Mouse (Mus musculus) right cerebral cortex, postnatal 4 days (tissue): ENCODE measurements around the gene Ddx39.
A peak's percentile ranks its signal among the peaks of the same experiment; 100 is the strongest.

Source experiments
- DNase-seq: peaks from one replicate; pipeline ENCODE4 v3.0.0-alpha.2; 2022

The Ddx39 gene

DNA sequence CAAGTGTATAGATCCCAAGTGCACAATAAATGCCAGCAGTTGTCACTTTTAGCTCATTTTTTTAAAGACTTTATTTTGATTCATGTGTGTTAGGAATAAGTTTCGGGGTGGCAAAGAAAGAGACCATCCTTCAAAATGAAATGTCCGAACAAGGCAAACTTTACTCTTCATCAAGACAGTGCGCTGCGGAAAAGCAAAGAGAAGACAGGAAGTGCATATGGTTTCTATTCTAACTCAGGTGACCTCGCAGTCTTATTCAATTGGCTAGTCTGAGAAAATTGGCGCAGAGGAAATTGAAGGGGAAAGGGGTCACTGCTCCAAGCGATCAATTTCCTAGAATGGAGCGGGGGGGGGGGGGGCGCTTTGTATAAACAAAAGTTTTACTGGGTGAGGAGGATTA, 15.4 kb upstream of the Ddx39 start:
- no peak for DNase-seq

DNA sequence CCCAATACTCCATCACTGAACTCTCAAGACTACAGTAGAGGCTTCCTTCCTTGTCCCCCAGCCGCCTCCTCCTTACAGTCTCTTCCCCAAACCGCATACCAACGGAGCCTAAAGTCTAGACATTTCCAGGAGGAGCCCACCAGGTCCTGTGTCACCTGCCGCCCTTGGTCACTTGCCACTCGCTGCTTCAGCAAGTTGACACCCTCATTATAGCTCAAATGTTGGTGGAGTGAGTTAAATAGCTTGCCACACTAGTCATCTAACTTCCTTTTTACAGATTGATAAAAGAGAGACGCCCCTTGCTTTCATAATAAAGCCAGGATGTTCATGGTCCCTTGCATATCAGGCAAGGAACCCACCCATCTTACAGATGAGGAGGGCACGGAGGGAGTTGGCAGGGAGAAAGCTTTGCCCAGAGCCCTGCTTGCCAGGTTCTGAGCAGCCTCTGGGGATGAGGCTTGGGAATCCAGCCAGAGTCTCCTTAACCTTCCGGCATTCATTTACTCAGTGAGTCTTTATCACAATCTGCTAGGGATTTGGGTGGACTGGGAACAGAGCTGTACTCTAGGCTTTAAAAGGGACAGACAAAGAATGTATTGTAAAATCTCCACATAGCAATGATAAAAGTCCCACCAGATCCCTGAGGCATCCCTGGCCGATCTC, 14.4 kb upstream of the Ddx39 start:
- DNase-seq = no peak

DNA sequence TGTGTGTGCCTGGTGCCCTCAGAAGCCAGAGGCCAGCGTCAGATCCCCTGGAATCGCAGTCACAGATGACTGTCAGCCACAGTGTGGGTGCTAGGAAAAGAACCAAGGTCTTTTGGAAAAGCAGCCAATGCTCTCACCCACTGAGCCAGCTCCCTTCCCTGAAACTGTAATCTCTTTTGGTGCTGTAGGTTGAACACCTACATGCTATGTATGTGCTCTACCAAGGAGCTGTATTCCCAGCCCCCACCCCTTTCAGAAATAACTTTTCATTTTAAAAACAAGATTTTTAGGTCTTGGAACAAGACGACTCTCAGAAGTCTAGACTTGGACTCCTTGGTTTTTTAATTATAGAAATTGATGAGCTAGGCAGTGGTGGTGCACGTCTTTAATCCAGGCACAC, 11.6 kb upstream of the Ddx39 start:
- DNase-seq = no peak

DNA sequence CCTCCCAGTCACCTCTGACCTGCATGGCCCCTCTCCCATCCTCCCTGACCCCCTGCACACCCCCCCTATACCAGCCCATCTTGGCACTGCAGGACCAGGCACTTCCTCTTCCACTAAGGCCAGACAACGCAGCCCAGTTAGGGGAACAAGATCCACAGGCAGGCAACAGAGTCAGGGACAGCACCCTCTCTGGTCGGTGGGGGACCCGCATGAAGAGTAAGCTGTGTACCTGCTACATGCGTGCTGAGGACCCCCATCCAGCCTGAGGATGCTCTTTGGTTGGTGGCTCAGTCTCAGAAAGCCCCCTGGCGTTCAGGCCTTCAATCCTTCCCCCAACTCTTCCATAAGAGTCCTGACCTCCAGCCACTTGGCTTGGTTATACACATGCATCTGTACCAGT, 8.6 kb upstream of the Ddx39 start:
- no peak for DNase-seq

DNA sequence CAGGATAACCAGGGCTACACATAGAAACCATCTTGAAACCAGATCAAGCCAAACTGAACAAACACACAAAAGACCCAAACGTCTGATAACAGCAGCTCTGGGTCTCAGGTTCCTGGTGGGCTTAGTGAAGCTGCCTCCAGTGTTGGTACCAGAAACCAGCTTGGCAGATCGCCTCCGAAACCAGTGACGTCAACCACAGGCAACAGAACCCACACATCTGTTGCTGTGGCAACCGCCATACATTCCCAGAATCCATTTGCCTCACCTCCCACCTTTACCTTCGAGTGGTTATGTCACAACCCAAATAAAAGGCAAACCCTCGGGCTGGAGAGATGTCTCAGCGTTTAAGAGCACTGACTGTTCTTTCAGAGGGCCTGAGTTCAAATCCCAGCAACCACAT, 7.4 kb upstream of the Ddx39 start:
- no peak for DNase-seq

DNA sequence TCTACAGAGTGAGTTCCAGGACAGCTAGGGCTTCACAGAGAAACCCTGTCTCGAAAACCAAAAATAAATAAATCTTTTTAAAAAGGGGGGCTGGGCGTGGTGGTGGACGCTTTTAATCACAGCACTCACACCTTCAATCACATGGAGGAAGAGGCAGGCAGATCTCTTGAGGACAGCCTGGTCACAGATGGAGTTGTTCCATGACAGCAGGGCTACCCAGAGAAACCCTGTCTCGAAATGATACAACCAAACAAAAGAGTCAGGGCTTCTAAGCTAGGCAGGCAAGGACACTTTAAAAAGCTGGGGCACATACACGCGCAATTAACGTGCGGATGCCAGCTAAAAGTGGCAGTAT, 324 bp upstream of the Ddx39 start:
- no peak for DNase-seq

DNA sequence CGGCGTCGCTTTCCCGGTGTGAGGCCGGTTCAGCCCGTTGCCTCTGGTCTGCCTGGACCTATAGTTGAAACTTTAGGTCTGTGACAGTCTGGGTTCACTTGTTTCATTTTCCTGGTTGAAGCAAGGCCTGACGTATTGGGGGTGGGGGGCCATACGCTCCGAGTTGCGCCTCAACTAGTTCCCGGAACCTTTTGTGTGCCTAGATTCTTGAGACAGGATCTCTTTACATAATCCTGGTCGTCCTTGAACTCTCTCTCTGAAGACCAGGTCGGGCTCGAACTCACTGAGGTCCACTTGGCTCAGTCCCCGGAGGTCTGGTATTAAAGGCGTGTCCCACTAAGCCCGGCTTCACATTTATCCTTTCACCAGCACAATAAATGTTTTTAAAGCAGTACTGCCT, 794 bp downstream of the Ddx39 start:
- DNase-seq = no peak

DNA sequence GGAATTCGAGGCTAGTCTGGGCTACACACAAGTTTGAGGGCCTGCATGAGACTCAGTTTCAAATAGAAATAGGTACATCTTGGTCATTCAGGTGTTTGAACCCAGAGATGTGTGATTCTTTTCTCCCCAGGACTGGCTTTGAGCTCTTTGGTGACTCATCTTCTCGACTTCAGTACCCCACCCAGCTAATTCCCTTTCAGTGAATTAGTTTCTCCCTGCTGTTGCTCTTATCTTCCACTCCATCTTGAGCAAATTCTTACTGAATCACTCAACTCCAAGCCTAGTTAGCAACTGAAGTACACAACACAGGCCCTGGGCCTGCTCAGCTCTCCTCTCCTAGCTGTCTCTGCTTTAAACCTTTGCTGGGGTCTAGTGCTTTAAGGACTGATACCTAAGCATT, 1.6 kb downstream of the Ddx39 start:
- no peak for DNase-seq

DNA sequence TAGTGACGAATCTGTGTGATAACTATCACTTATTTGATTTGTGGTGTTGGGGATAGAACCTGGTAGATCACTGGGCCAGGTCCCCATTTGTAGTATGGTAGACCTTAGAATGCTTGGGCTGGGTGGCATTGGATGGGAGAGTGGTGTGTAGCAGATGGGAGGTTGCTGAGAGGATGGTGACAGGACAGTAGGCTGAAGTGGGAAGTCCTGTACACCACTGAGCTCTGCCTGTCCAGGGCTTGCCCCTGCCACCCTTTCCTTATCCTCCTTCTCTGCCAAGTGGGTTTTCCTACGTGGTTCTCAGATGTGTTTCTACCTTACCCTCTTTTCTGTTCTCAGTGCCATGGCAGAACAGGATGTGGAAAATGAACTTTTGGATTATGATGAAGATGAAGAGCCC, 4.1 kb downstream of the Ddx39 start:
- DNase-seq = no peak

DNA sequence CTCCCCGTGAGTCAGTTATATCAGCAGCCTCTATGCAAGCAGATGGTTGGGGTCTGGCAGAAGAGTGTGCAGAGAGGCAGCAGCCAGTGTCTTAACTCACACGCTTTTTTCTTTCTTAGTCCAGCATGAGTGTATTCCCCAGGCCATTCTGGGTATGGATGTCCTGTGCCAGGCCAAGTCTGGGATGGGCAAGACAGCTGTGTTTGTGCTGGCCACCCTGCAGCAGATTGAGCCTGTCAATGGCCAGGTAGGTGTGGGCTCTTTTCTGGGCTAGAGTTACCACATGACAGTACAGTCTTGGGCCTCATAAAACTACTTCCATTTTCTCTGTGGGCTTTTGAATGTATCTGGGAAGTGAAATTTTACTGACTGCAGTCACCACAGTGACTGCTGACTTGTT, 4.7 kb downstream of the Ddx39 start:
- no peak for DNase-seq

DNA sequence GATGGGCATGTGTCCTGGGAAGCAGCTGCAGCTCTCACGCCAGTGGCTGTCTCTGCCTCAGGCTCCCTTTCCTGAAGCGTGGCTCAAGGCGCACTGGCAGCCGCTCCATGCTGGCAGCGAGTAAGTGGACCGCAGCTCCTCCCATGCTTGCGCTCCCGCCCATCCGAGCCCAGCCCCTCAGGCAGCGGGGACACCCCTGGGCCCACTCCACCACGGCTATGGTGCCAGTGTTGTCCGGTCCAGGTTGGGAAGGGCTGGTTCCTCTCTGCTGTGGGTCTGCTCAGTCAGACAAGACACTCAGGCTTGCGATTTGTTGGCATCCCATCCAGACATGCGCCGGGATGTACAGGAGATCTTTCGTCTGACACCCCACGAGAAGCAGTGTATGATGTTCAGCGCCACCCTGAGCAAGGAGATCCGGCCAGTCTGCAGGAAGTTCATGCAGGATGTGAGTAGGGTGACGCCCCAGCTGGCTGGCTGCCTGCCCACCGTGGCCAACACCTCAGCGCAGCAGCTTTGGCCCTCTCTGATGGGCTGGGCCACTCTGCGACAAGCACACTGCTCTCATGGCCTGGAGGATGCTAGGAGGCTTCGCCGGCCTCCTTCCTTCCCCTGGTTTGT, 6.5 kb downstream of the Ddx39 start:
- no peak for DNase-seq

DNA sequence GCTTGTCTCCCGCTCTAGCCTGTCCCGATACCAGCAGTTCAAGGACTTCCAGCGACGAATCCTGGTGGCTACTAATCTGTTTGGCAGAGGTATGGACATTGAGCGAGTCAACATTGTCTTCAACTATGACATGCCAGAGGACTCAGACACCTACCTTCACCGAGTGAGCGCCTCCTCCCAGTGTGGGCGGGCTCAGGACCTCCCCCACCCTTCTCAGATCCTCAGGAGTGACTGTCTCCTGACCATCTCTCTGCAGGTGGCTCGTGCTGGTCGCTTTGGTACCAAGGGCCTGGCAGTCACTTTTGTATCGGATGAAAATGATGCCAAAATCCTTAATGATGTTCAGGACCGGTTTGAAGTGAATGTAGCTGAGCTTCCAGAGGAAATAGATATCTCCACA, 7.7 kb downstream of the Ddx39 start:
- no peak for DNase-seq

DNA sequence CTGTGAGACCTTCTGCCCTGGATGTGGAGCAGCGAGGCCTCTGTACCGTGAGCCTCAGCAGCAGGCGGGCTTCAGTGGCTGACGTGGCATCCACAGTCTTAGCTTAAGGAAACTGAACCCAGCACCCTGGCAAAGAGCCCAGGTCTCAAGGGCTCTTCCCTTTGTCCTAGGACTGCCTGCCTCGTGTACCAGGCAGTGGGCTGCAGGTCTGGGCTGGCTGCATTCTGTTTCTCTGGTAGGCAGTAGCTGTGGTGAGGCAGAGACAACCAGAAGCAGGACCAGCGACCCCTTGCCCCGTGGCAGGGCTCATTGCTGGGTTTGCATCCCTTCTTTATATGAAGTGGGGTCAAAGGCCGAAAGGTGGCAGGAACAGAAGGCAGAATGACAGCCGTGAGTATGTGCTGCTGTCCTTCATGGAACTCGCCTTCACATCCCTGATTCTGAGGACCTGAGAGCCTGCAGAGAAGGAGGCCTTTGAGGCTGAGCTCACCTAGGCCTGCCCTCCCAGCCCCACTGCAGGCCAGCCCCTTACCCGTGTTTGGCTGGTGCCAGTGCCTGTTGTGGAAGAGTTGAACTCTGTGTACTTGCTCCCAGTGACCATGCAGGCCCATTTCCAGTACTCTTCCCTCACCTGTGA, 8.6 kb downstream of the Ddx39 start:
- DNase-seq = no peak

DNA sequence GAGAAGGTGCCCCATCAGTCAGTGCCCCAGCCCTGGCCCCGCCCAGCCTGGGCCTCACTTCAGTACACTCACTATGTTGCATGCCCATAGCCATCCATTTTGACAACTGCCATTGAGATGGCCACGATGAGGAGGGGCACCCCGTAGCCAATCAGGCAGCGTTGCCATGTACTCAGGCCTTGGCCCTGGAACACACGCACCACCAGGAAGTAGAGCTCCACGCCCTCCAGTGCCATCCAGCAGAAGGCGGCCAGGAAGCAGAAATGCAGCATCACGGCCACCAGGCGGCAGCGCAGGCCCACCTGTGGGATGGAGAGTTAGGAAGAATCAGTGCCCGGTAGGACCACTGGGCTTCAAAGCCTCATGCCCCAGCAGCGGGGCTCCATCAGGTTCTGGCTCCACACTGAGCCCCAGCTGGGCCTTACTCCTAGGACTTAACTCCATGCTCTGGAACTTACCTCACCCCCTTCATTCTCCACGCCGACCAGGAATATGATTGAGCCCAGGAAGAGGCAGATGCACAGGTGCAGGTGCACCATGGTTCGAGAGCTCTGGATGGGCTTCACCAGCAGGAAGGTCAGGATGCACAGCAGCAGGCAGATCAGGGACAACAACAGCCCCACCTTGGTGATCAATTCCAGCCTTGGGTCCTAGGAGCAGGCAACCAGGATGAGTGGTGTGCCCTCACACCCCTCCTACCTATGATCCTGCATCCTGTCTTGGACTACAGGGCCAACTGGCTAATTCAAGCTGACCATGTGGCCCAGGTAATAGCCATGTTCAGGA, 9.9 kb downstream of the Ddx39 start:
- DNase-seq = peak; percentile 82

DNA sequence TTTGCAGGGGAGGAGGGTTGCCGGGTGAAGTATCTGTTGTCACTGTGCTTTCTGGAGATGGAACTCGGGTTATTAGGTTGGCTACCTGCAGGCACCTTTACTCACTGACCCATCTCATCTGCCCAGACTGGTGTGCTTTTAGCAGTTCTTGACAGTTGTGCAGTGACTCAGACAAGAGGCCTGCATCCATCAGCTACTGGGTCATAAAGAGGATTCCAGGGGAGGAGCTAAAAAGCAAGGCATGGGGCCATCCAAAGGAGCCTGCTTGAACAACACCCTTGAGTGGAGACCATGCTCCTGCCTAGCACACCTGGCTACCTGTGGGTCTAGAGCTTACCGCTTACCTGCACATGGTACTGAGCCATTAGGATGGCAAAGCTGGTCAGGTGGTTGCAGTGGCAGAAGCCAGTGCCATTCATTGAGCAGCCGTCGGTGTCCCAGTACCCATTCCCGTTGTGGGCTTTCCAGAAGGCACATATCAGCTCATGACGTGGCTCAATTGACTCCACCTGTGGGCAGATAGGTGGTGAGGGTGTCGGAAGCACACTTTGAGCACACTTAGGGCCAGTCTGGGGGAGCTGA, 10.6 kb downstream of the Ddx39 start:
- DNase-seq = no peak

DNA sequence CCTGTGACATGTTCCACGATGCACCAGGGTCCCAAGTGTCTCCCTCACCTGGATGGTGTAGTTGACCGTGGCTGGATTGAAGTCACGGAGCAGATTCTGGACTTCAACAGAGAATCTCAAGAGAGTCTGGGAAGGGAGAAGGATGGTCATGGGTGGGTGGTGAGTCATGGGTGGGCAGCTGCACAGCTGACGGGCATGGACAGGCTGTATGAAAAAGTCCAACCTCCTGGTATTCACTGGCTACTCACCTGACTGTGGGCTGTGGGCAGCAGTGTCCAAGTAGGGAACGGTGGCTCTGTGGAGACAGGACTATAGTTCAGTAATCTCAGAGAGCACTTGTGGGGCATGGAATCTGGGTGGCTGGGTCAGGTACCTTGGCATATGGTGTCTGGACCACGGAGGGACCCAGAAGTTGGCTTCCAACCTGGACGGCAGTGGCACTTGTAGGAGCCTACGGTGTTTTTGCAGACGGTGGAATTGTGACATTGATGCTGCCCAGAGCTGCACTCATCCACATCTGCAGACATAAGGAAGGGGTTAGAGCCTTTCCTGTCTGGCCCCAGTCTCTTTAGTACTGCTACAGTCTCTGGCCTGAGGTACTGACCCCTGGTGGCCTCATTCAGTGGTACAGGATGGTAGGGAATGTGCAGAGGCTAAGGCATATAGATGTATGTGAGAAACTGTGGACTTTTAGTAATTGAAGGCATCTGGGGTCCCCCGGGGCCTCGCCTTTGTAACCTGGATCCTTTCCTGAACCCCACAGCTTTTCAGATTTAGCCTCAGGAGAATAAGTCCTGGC, 14.2 kb downstream of the Ddx39 start:
- no peak for DNase-seq

DNA sequence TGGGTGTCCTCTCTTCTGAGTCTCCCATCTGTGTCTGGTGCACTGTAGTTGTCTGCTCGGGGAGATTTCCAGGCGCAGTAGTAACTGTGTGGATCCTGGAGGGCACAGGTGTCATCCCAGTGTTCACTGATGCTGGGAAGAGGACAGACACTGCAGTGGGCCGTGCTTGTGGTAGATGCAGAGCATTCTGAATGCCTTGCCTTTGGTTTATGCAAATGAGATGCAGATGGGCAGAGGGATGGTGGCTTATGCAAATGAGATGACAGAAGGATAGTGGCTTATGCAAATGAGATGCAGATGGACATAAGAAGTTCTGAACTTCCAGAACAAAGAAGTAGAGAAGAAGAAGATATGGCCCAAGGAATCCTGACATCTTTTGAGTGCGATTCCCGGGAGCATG, 16.9 kb downstream of the Ddx39 start:
- DNase-seq = no peak

DNA sequence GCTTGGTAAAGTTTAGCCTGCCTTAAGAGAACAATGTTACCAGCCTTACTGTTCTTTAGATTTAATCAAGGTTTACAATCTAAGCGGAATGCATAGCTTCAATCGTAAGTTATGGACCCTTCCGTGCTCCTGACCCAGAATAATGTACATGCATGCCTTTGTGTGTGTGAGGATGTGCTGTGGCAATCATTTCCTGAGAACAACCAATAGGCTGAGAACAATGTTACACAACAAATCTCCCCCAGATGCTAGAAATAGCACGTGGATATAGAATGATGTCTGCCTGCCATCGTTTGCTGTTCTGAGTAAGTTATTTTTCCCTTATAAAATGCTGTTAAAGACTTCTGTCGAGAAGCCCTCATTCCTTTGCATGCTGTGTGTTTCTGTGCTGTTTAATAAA, 17.9 kb downstream of the Ddx39 start:
- DNase-seq = no peak

DNA sequence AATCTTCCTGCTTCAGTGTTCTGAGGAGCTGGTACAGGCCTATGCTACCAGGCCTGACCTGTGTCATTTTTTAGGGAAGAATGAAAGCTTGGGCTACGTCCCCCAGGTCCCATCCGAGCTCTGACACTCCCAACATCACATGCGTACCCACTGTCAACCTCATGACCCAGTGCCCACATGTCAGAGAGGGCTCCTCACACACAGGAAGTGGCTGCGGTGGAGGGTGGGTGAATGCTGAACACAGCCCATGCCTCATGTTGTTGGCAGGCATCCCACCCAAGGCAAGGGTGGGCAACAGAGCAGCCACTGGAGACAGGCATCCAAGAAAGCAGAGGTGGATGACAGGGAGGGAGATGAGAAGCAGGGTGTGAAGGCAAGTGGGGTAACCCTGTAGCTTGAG, 21.7 kb downstream of the Ddx39 start:
- no peak for DNase-seq

DNA sequence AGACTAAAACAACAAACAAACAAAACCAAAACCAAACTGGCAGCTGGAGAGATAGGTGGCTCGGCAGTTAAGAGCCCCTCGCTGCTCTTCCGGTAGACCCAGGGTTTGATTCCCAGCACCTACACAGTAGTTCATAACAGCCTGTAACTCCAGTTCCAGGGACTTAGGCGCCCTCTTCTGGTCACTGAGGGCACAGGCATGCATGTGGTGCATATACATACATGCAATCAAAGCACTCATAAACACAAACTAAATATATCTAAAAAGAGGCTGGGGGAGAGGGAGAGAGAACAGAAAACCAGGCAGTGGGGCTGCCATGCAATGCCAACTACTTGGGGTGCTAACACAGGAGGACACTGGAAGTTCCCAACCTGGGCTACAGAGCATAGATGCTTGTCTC, 22.4 kb downstream of the Ddx39 start:
- no peak for DNase-seq

DNA sequence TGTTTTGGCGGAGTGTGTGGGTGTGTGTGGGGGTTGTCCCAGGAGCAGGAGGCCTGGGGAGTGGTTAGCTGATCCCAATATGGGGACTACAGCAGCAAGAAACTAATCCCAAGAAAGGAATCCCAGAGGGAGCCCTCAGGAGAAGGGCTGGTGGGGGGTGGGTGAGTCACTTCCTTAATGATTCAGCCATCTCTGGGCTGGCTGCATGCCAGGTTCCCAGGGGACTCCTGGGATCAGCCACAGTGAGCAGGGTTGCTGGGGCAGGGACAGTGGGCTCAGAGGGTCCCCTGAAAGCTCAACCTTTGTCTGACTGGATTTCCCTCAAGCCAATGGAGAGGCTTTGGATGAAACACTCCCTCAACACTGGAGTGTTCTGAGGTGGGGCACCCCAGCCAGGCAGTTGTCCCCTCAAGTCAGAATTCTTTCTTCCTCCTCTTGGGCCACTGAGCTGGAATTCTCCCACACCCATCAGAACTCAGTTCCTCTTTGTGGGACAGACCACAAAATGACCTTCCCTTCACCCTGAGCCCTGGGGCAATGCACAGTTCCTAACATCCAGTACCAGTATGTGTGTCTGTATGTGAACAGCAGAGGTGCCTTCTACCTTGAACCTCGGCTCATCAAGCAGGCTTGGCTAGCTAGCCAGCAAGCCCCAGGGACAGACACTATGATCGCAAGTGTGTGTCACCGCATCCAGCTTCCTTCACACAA, 23.0 kb downstream of the Ddx39 start:
- DNase-seq = peak; percentile 19
